Mouse (Mus musculus) ES-Bruce4 (cell line): Measurements from ENCODE around the gene Slc16a3.

Source experiments
- CTCF ChIP-seq: IDR thresholded peaks from one replicate; pipeline ENCODE4 v1.8.1; 2011; ENCODE audit warnings: low read depth, low read length
- POLR2A ChIP-seq: IDR thresholded peaks from one replicate; pipeline ENCODE4 v1.8.1; 2011; ENCODE audit warnings: low read length; ENCODE audit not compliant: insufficient read depth

- TF ChIP-seq CTCF (no peak), POLR2A (no peak)
Observed at GRCm38 (mm10) chr11:120993080-120993479, 44.8 kb downstream of the Slc16a3 start.
